Mouse (Mus musculus) MEL (cell line): ENCODE data around the gene Atpif1. TPM values are rescaled to one million over a fixed set of nuclear protein-coding genes. Genes with fewer than 3 reads are reported as not detected.
A peak's percentile ranks its signal among the peaks of the same experiment; 100 is the strongest.

Experiments used
- DNase-seq: peaks from one replicate; pipeline ENCODE4 v3.0.0; 2011; ENCODE audit warnings: low read depth, low spot score
- H3K27ac ChIP-seq: 2 replicates; pipeline ENCODE4 v1.5.1; 2012; ENCODE audit warnings: low read depth, mild to moderate bottlenecking, control low read depth, low read length, moderate library complexity; ENCODE audit not compliant: control insufficient read depth
- H3K27me3 ChIP-seq, 2 experiments: fragments of 150-350 bp in 1 of 2; sonication (generic) in 1 of 2; 2 replicates each; pipeline ENCODE4 v1.6.1; 2012; ENCODE audit warnings: low read length in 2 of 2, mild to moderate bottlenecking in 2 of 2, improper control_type of control experiment in 1 of 2, moderate library complexity in 1 of 2; ENCODE audit not compliant: insufficient read depth in 2 of 2, control insufficient read depth in 1 of 2
- H3K36me3 ChIP-seq, 2 experiments: 2 replicates each; pipeline ENCODE4 v1.6.1; 2012 to 2014; ENCODE audit warnings: low read length in 2 of 2, improper control_type of control experiment in 1 of 2, inconsistent platforms in 1 of 2, mild to moderate bottlenecking in 1 of 2; ENCODE audit not compliant: insufficient read depth in 2 of 2, control insufficient read depth in 1 of 2
- H3K4me1 ChIP-seq, 2 experiments: fragments of 150-350 bp in 1 of 2; sonication (generic) in 1 of 2; 2 replicates each; pipeline ENCODE4 v1.6.1; 2012; ENCODE audit warnings: low read length in 2 of 2, improper control_type of control experiment in 1 of 2, mild to moderate bottlenecking in 1 of 2; ENCODE audit not compliant: insufficient read depth in 2 of 2, control insufficient read depth in 1 of 2
- H3K4me3 ChIP-seq, 2 experiments: fragments of 150-350 bp in 1 of 2; sonication (generic) in 1 of 2; 2 replicates each; pipeline ENCODE4 v1.5.1; 2012; ENCODE audit warnings: low read depth in 2 of 2, low read length in 2 of 2, mild to moderate bottlenecking in 2 of 2, moderate library complexity in 2 of 2, control low read depth in 1 of 2, improper control_type of control experiment in 1 of 2; ENCODE audit not compliant: control insufficient read depth in 1 of 2, insufficient read depth in 1 of 2
- H3K79me2 ChIP-seq: 2 replicates; pipeline ENCODE4 v1.6.1; 2012; ENCODE audit warnings: mild to moderate bottlenecking, low read length, moderate library complexity; ENCODE audit not compliant: control insufficient read depth, poor library complexity, insufficient read depth
- H3K9ac ChIP-seq: 2 replicates; pipeline ENCODE4 v1.6.1; 2012; ENCODE audit warnings: low read depth, mild to moderate bottlenecking, control low read depth, low read length, moderate library complexity; ENCODE audit not compliant: control insufficient read depth, poor library complexity, severe bottlenecking
- H3K9me3 ChIP-seq: fragments of 150-350 bp; sonication (generic); replicated peaks from 2 replicates; pipeline ENCODE4 v1.6.1; 2012; ENCODE audit warnings: mild to moderate bottlenecking, low read length, improper control_type of control experiment, moderate library complexity; ENCODE audit not compliant: insufficient read depth
- BHLHE40 ChIP-seq: IDR thresholded peaks from 2 replicates; pipeline ENCODE4 v1.6.1; 2012; ENCODE audit warnings: low read depth, mild to moderate bottlenecking, inconsistent platforms, low read length, improper control_type of control experiment, borderline replicate concordance
- CHD2 ChIP-seq: IDR thresholded peaks from 2 replicates; pipeline ENCODE4 v1.6.1; 2011; ENCODE audit warnings: low read length, improper control_type of control experiment
- CTCF ChIP-seq, 3 experiments: IDR thresholded peaks in 2 of 3; conservative IDR thresholded peaks in 1 of 3; 2 replicates each; pipeline ENCODE4 v1.5.1; 2011 to 2012; ENCODE audit warnings: low read length in 3 of 3, low read depth in 2 of 3, mild to moderate bottlenecking in 2 of 3, improper control_type of control experiment in 1 of 3, inconsistent platforms in 1 of 3, mixed read lengths in 1 of 3, moderate library complexity in 1 of 3; ENCODE audit not compliant: control insufficient read depth in 1 of 3, insufficient read depth in 1 of 3, poor library complexity in 1 of 3, severe bottlenecking in 1 of 3
- ELF1 ChIP-seq: IDR thresholded peaks from 2 replicates; pipeline ENCODE4 v1.6.1; 2014; ENCODE audit warnings: low read depth, mild to moderate bottlenecking, inconsistent platforms, low read length, improper control_type of control experiment, moderate library complexity
- EP300 ChIP-seq, 2 experiments: IDR thresholded peaks; 2 replicates each; pipeline ENCODE4 v1.6.1; 2011; ENCODE audit warnings: improper control_type of control experiment in 2 of 2, low read length in 2 of 2, low read depth in 1 of 2, mild to moderate bottlenecking in 1 of 2
- GABPA ChIP-seq: IDR thresholded peaks from 2 replicates; pipeline ENCODE4 v1.6.1; 2012; ENCODE audit warnings: low read depth, mild to moderate bottlenecking, inconsistent platforms, low read length, improper control_type of control experiment, moderate library complexity
- GATA1 ChIP-seq: IDR thresholded peaks from 2 replicates; pipeline ENCODE4 v1.6.1; 2011; ENCODE audit warnings: low read depth, low read length, improper control_type of control experiment
- HCFC1 ChIP-seq: IDR thresholded peaks from 2 replicates; pipeline ENCODE4 v1.6.1; 2012; ENCODE audit warnings: low read depth, mild to moderate bottlenecking, inconsistent platforms, low read length, improper control_type of control experiment, moderate library complexity
- JUND ChIP-seq: IDR thresholded peaks from 2 replicates; pipeline ENCODE4 v1.6.1; 2011; ENCODE audit warnings: low read depth, mild to moderate bottlenecking, improper control_type of control experiment, low read length
- KAT2A ChIP-seq: conservative IDR thresholded peaks from 2 replicates; pipeline ENCODE4 v1.6.1; 2012; ENCODE audit warnings: low read depth, low read length, improper control_type of control experiment, inconsistent platforms
- MAFK ChIP-seq: IDR thresholded peaks from 2 replicates; pipeline ENCODE4 v1.6.1; 2011; ENCODE audit warnings: low read depth, mild to moderate bottlenecking, low read length, improper control_type of control experiment, borderline replicate concordance
- MAX ChIP-seq: IDR thresholded peaks from 2 replicates; pipeline ENCODE4 v1.6.1; 2011; ENCODE audit warnings: low read length, improper control_type of control experiment
- MAZ ChIP-seq: IDR thresholded peaks from 2 replicates; pipeline ENCODE4 v1.6.1; 2012; ENCODE audit warnings: low read depth, mild to moderate bottlenecking, inconsistent platforms, low read length, improper control_type of control experiment
- MEF2A ChIP-seq: IDR thresholded peaks from 2 replicates; pipeline ENCODE4 v1.6.1; 2014; ENCODE audit warnings: low read depth, mild to moderate bottlenecking, inconsistent platforms, low read length, improper control_type of control experiment; ENCODE audit not compliant: poor library complexity, insufficient replicate concordance, severe bottlenecking; ENCODE audit errors: extremely low read depth
- MXI1 ChIP-seq: IDR thresholded peaks from 2 replicates; pipeline ENCODE4 v1.6.1; 2011; ENCODE audit warnings: mild to moderate bottlenecking, low read depth, low read length, improper control_type of control experiment
- MYB ChIP-seq: IDR thresholded peaks from 2 replicates; pipeline ENCODE4 v1.6.1; 2011; ENCODE audit warnings: mild to moderate bottlenecking, low read depth, low read length, improper control_type of control experiment
- NELFE ChIP-seq: IDR thresholded peaks from 2 replicates; pipeline ENCODE4 v1.6.1; 2011; ENCODE audit warnings: low read depth, low read length, improper control_type of control experiment
- NRF1 ChIP-seq: IDR thresholded peaks from 2 replicates; pipeline ENCODE4 v1.6.1; 2014; ENCODE audit warnings: low read depth, mild to moderate bottlenecking, inconsistent platforms, low read length, improper control_type of control experiment, moderate library complexity; ENCODE audit not compliant: poor library complexity, insufficient read depth, severe bottlenecking
- POLR2A ChIP-seq, 2 experiments: IDR thresholded peaks; 2 replicates each; pipeline ENCODE4 v1.6.1; 2011 to 2012; ENCODE audit warnings: low read length in 2 of 2, mild to moderate bottlenecking in 2 of 2, control low read depth in 1 of 2, improper control_type of control experiment in 1 of 2, low read depth in 1 of 2, moderate library complexity in 1 of 2; ENCODE audit not compliant: control insufficient read depth in 1 of 2, insufficient read depth in 1 of 2, poor library complexity in 1 of 2
- POLR2AphosphoS2 ChIP-seq: IDR thresholded peaks from 2 replicates; pipeline ENCODE4 v1.6.1; 2011; ENCODE audit warnings: low read length, improper control_type of control experiment
- POLR2AphosphoS5 ChIP-seq: IDR thresholded peaks from 2 replicates; pipeline ENCODE4 v1.6.1; 2012; ENCODE audit warnings: low read depth, borderline replicate concordance, mild to moderate bottlenecking, inconsistent platforms, low read length, moderate library complexity, mixed read lengths
- RAD21 ChIP-seq: IDR thresholded peaks from 2 replicates; pipeline ENCODE4 v1.6.1; 2011; ENCODE audit warnings: mild to moderate bottlenecking, low read depth, low read length, improper control_type of control experiment
- RCOR1 ChIP-seq: IDR thresholded peaks from 2 replicates; pipeline ENCODE4 v1.6.1; 2012; ENCODE audit warnings: low read depth, mild to moderate bottlenecking, inconsistent platforms, low read length, improper control_type of control experiment
- SIN3A ChIP-seq: IDR thresholded peaks from 2 replicates; pipeline ENCODE4 v1.6.1; 2012; ENCODE audit warnings: low read length, improper control_type of control experiment, inconsistent platforms
- SMC3 ChIP-seq: IDR thresholded peaks from 2 replicates; pipeline ENCODE4 v1.6.1; 2011; ENCODE audit warnings: low read depth, low read length, improper control_type of control experiment
- TAL1 ChIP-seq: IDR thresholded peaks from 2 replicates; pipeline ENCODE4 v1.6.1; 2012; ENCODE audit warnings: mild to moderate bottlenecking, inconsistent platforms, low read length, moderate library complexity, mixed read lengths
- TBP ChIP-seq: IDR thresholded peaks from 2 replicates; pipeline ENCODE4 v1.8.0; 2011; ENCODE audit warnings: low read depth, low read length, improper control_type of control experiment
- TCF12 ChIP-seq: IDR thresholded peaks from 2 replicates; pipeline ENCODE4 v1.6.1; 2014; ENCODE audit warnings: low read depth, mild to moderate bottlenecking, inconsistent platforms, low read length, improper control_type of control experiment, moderate library complexity
- UBTF ChIP-seq: IDR thresholded peaks from 2 replicates; pipeline ENCODE4 v1.6.1; 2012; ENCODE audit warnings: low read depth, mild to moderate bottlenecking, inconsistent platforms, low read length, improper control_type of control experiment, moderate library complexity, borderline replicate concordance; ENCODE audit not compliant: insufficient read depth
- USF1 ChIP-seq: IDR thresholded peaks from 2 replicates; pipeline ENCODE4 v1.6.1; 2014; ENCODE audit warnings: low read depth, mild to moderate bottlenecking, inconsistent platforms, low read length, improper control_type of control experiment, moderate library complexity
- USF2 ChIP-seq, 2 experiments: IDR thresholded peaks; 2 replicates each; pipeline ENCODE4 v1.6.1; 2011 to 2012; ENCODE audit warnings: improper control_type of control experiment in 2 of 2, low read length in 2 of 2, borderline replicate concordance in 1 of 2, inconsistent platforms in 1 of 2, low read depth in 1 of 2, mild to moderate bottlenecking in 1 of 2; ENCODE audit not compliant: insufficient read depth in 1 of 2
- ZC3H11A ChIP-seq: IDR thresholded peaks from 2 replicates; pipeline ENCODE4 v1.6.1; 2012; ENCODE audit warnings: low read depth, mild to moderate bottlenecking, inconsistent platforms, low read length, improper control_type of control experiment
- ZMIZ1 ChIP-seq: IDR thresholded peaks from 2 replicates; pipeline ENCODE4 v1.6.1; 2012; ENCODE audit warnings: low read depth, mild to moderate bottlenecking, inconsistent platforms, low read length, improper control_type of control experiment, moderate library complexity
- ZNF384 ChIP-seq: IDR thresholded peaks from 2 replicates; pipeline ENCODE4 v1.6.1; 2012; ENCODE audit warnings: low read depth, mild to moderate bottlenecking, inconsistent platforms, low read length, improper control_type of control experiment
- polyA plus RNA-seq, 2 experiments: library from polyadenylated mRNA; stranded (reverse) in 1 of 2; unstranded in 1 of 2; fragments of >175 nt in 1 of 2; fragments of >200 nt in 1 of 2; gene quantifications; 2 replicates each; pipeline versions ENCODE4 v1.2.1 to v1.2.4; 2012; ENCODE audit warnings: low replicate concordance in 2 of 2, low read depth in 1 of 2; ENCODE audit not compliant: insufficient read length in 2 of 2, insufficient read depth in 1 of 2, missing spikeins in 1 of 2
- total RNA-seq: library from RNA; depleted of rRNA; stranded (reverse); fragments of 300-350 nt; gene quantifications from 2 replicates; pipeline ENCODE4 v1.2.3, GENCODE M21; 2012; rRNA removed

Atpif1 gene
- total RNA-seq (492 and 730 TPM in 2 replicates), polyA plus RNA-seq (100 to 1,000 TPM in 1 of 2 experiments, not detected in 1; 566 TPM)

- peak within 1 kb of the TSS; percentile 97 for H3K27ac ChIP-seq
- DNase-seq: peak; percentile 98
- peak within 1 kb of the TSS; percentile 92 for H3K9ac ChIP-seq
- H3K27me3 ChIP-seq: no peaks in the 10 kb centered on the region
- H3K4me1 ChIP-seq: peaks cover 11 to 43% of the 10 kb centered on the region in 2 experiments
- H3K36me3 ChIP-seq: peaks cover 0 to 58% of the 10 kb centered on the region in 2 experiments; a peak in 3 of 4 replicates
- H3K79me2 ChIP-seq: peaks cover 44% of the 10 kb centered on the region
- peak within 1 kb of the TSS; percentile 78 to 83 for H3K4me3 ChIP-seq
- H3K9me3 ChIP-seq: no peaks in the 10 kb centered on the region
- peak; percentile 83 for TF ChIP-seq ZMIZ1
- TF ChIP-seq GATA1: peak; percentile 38; the same call in 1 of the 2 replicates
- TF ChIP-seq SMC3: no peak
- no peak for TF ChIP-seq BHLHE40
- no peak for TF ChIP-seq CTCF (IDR thresholded peaks at IDR 0.05 in 2 of 3, conservative IDR thresholded peaks at IDR 0.05 in 1 of 3; ENCODE audit: control insufficient read depth in 1 of 3, insufficient read depth in 1 of 3, low read depth in 2 of 3, low read length in 3 of 3, poor library complexity in 1 of 3, severe bottlenecking in 1 of 3)
- TF ChIP-seq EP300 (IDR thresholded peaks at IDR 0.05; ENCODE audit: low read depth in 1 of 2, low read length in 2 of 2): no peak
- no peak for TF ChIP-seq MYB
- peak; percentile 42 for TF ChIP-seq HCFC1
- no peak for TF ChIP-seq POLR2AphosphoS5
- TF ChIP-seq TBP: peak; percentile 87
- TF ChIP-seq ZC3H11A: no peak
- TF ChIP-seq POLR2AphosphoS2: peak; percentile 18; the same call in 1 of the 2 replicates
- TF ChIP-seq USF2 (IDR thresholded peaks at IDR 0.05; ENCODE audit: borderline replicate concordance in 1 of 2, insufficient read depth in 1 of 2, low read depth in 1 of 2, low read length in 2 of 2): no peak
- TF ChIP-seq RCOR1: no peak; the same call in 1 of the 2 replicates
- TF ChIP-seq NELFE: peak; percentile 79; the same call in 1 of the 2 replicates
- peak; percentile 32 for TF ChIP-seq MAX
- no peak for TF ChIP-seq TAL1
- no peak for TF ChIP-seq RAD21
- TF ChIP-seq UBTF: no peak
- 0 out of 2 replicates have a peak, but pooled peaks have one; percentile 16 for TF ChIP-seq ELF1
- no peak for TF ChIP-seq GABPA
- no peak for TF ChIP-seq JUND
- TF ChIP-seq KAT2A: no peak
- no peak for TF ChIP-seq CHD2
- peak; percentile 86 for TF ChIP-seq SIN3A
- 0 out of 2 replicates have a peak, but pooled peaks have one; percentile 36 for TF ChIP-seq USF1
- 0 out of 2 replicates have a peak, but pooled peaks have one; percentile 9 for TF ChIP-seq MAZ
- no peak; the same call in 1 of the 2 replicates for TF ChIP-seq TCF12
- 0 out of 2 replicates have a peak, but pooled peaks have one; percentile 18 for TF ChIP-seq MEF2A
- TF ChIP-seq NRF1: no peak
- peak; percentile 62 for TF ChIP-seq MXI1
- TF ChIP-seq ZNF384: no peak
- TF ChIP-seq POLR2A (IDR thresholded peaks at IDR 0.05; ENCODE audit: control insufficient read depth in 1 of 2, insufficient read depth in 1 of 2, low read depth in 1 of 2, low read length in 2 of 2, poor library complexity in 1 of 2): peak; percentile 57 to 88; a peak in 2 of 4 replicates
- no peak for TF ChIP-seq MAFK
Measured at GRCm38 (mm10) chr4:132532981-132533916, at the start of gene Atpif1. Gene Atpif1, minus strand, starts transcription at chr4:132533659.
